Mouse (Mus musculus): Measurements from ENCODE around the gene Alg2. TPM values are rescaled to one million over a fixed set of nuclear protein-coding genes. Genes with fewer than 3 reads are reported as not detected.

Gene Alg2
- polyA plus RNA-seq, 1 experiment from 2014 or later = 48.1 TPM

DNA sequence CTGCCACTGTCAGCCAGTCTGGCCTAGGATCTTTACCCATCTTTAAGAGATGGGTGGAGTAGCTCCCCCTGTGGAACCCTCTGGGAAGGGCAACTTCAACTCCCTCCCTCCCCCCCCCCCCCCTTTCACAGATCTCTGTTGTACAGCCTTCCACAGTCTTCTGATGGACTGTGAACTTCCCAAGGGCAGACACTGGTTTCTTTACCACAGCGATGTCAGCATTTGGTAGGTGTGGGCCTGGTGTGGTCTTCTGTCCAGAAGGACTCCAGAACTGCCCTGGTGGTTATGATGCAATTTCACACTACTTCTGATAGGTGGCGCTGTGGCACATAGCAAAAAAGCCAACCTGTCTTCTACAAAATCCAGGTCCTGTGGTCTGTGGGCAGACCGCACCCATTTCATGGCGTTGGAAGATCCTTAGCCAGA, 28.4 kb upstream of the Alg2 start:
- TF ChIP-seq CTCF (IDR thresholded peaks at IDR 0.05; ENCODE audit: low read depth) = peak; percentile 77
- Histone ChIP-seq H3K27ac (no peak overlapping the region), H3K4me1 (replicated peaks; ENCODE audit: insufficient read depth, low read length) (no peaks in the 10 kb centered on the region), H3K4me2 (ENCODE audit: low read length) (no peak overlapping the region), H3K27me3 (ENCODE audit: insufficient read depth, low read length) (no peaks in the 10 kb centered on the region), H3K9ac (ENCODE audit: low read depth, low read length) (no peak overlapping the region), H3K36me3 (ENCODE audit: insufficient read depth, low read length) (no peaks in the 10 kb centered on the region), H3K4me3 (replicated peaks; ENCODE audit: low read depth, low read length) (no peak overlapping the region), H3K9me3 (replicated peaks; ENCODE audit: low read length) (no peaks in the 10 kb centered on the region)
- 36% methylated on average over 4 of the region's 4 CpGs for WGBS
- ATAC-seq (replicated peaks; ENCODE audit: low FRiP score, low read depth) (0 out of 2 replicates have a peak, but pooled peaks have one; percentile 40), DNase-seq (ENCODE audit: low spot score) (peak; percentile 68)

DNA sequence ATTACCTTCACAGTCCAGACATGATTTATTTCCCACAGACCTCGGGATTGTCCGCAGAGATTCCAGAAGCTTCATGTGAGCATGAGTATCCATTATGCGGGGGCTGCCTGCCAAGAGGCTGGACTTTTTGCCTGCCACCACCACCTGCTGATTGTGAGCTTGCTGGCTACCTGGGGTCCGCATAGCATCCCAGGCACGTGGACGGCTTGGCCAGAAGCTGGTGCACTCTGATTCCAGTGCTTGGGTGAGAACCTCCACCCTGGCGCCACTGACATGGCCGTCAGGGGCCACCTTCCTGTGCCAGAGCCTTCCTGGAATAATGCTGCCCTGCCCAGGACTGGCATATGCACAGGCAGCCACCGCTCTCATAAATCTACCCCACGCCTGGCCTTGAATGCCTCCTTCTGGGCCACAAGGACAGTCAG, 25.0 kb upstream of the Alg2 start:
- Histone ChIP-seq H3K36me3 (ENCODE audit: insufficient read depth, low read length) (no peaks in the 10 kb centered on the region), H3K27me3 (ENCODE audit: insufficient read depth, low read length) (no peaks in the 10 kb centered on the region), H3K27ac (no peak overlapping the region), H3K4me2 (ENCODE audit: low read length) (no peak overlapping the region), H3K4me3 (replicated peaks; ENCODE audit: low read depth, low read length) (no peak overlapping the region), H3K9me3 (replicated peaks; ENCODE audit: low read length) (no peaks in the 10 kb centered on the region), H3K9ac (ENCODE audit: low read depth, low read length) (no peak overlapping the region), H3K4me1 (replicated peaks; ENCODE audit: insufficient read depth, low read length) (no peaks in the 10 kb centered on the region)
- DNase-seq (ENCODE audit: low spot score) (no peak), ATAC-seq (replicated peaks; ENCODE audit: low FRiP score, low read depth) (no peak)
- TF ChIP-seq CTCF (IDR thresholded peaks at IDR 0.05; ENCODE audit: low read depth) = no peak
- 70% methylated on average over 10 of the region's 10 CpGs for WGBS

GRCm38 (mm10) chr4:47497811-47498385, 23.8 kb upstream of the Alg2 start:
- TF ChIP-seq CTCF (IDR thresholded peaks at IDR 0.05; ENCODE audit: low read depth) = no peak
- Histone ChIP-seq H3K9ac (ENCODE audit: low read depth, low read length) (no peak overlapping the region), H3K36me3 (ENCODE audit: insufficient read depth, low read length) (no peaks in the 10 kb centered on the region), H3K4me3 (replicated peaks; ENCODE audit: low read depth, low read length) (no peak overlapping the region), H3K9me3 (replicated peaks; ENCODE audit: low read length) (no peaks in the 10 kb centered on the region), H3K4me2 (ENCODE audit: low read length) (no peak overlapping the region), H3K27me3 (ENCODE audit: insufficient read depth, low read length) (no peaks in the 10 kb centered on the region), H3K27ac (no peak overlapping the region), H3K4me1 (replicated peaks; ENCODE audit: insufficient read depth, low read length) (no peaks in the 10 kb centered on the region)
- no peak for DNase-seq (ENCODE audit: low spot score)
- WGBS = 54% methylated on average over 7 of the region's 7 CpGs
- ATAC-seq (replicated peaks; ENCODE audit: low FRiP score, low read depth) = no peak

DNA sequence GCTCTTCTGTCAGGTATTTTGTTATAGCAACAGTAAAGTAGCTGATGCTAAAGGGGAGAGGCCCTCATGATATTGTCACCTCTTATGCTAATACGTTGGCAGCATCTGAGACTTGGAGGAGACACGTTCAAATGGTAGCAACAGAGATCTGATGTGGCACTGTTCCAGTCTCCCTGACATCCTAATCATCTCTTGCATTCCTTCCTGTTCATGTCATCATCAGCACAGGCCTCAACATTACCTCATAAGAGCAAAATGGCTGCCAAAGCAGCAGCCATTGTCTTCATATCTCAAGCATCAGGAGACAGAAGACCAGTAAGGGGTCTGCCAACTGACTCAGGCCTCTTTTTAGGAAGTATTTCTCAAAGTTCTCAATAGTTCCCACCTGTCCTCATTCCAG, 20.6 kb upstream of the Alg2 start:
- Histone ChIP-seq H3K27ac (no peak overlapping the region), H3K4me2 (ENCODE audit: low read length) (no peak overlapping the region), H3K9ac (ENCODE audit: low read depth, low read length) (no peak overlapping the region), H3K4me3 (replicated peaks; ENCODE audit: low read depth, low read length) (no peak overlapping the region), H3K27me3 (ENCODE audit: insufficient read depth, low read length) (no peaks in the 10 kb centered on the region), H3K4me1 (replicated peaks; ENCODE audit: insufficient read depth, low read length) (no peaks in the 10 kb centered on the region), H3K36me3 (ENCODE audit: insufficient read depth, low read length) (no peaks in the 10 kb centered on the region), H3K9me3 (replicated peaks; ENCODE audit: low read length) (no peaks in the 10 kb centered on the region)
- ATAC-seq (replicated peaks; ENCODE audit: low FRiP score, low read depth) = no peak
- no peak for DNase-seq (ENCODE audit: low spot score)
- no peak for TF ChIP-seq CTCF (IDR thresholded peaks at IDR 0.05; ENCODE audit: low read depth)
- WGBS = 79% methylated on average over 2 of the region's 2 CpGs

DNA sequence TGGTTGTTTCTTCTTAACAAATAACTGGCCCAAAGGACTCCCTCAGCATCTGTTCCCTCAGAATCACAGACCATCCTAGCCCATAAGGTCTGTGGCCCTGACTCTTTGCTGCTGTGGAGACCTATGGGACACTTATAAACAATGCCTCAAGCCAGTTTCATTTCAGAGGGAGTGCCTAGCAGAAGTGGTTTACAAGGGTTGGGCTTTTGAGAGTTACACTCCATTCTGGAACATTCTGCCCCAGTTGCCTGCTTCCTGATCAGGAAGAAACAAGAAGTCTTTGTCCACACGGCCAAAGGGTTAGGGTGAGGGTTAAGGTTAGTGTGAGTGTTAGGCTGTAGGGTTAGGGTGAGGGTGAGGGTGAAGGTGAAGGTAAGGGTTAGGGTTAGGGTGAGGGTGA, 20.0 kb upstream of the Alg2 start:
- no peaks in the 10 kb centered on the region for H3K36me3 ChIP-seq (ENCODE audit: insufficient read depth, low read length)
- no peak overlapping the region for H3K4me3 ChIP-seq (replicated peaks; ENCODE audit: low read depth, low read length)
- no peak for DNase-seq (ENCODE audit: low spot score)
- TF ChIP-seq CTCF (IDR thresholded peaks at IDR 0.05; ENCODE audit: low read depth) = no peak
- no peak overlapping the region for H3K4me2 ChIP-seq (ENCODE audit: low read length)
- no peaks in the 10 kb centered on the region for H3K9me3 ChIP-seq (replicated peaks; ENCODE audit: low read length)
- ATAC-seq (replicated peaks; ENCODE audit: low FRiP score, low read depth) = no peak
- 82% methylated on average over 1 of the region's 1 CpGs for WGBS
- H3K27me3 ChIP-seq (ENCODE audit: insufficient read depth, low read length) = no peaks in the 10 kb centered on the region
- H3K4me1 ChIP-seq (replicated peaks; ENCODE audit: insufficient read depth, low read length) = no peaks in the 10 kb centered on the region
- H3K27ac ChIP-seq = no peak overlapping the region
- H3K9ac ChIP-seq (ENCODE audit: low read depth, low read length) = no peak overlapping the region

DNA sequence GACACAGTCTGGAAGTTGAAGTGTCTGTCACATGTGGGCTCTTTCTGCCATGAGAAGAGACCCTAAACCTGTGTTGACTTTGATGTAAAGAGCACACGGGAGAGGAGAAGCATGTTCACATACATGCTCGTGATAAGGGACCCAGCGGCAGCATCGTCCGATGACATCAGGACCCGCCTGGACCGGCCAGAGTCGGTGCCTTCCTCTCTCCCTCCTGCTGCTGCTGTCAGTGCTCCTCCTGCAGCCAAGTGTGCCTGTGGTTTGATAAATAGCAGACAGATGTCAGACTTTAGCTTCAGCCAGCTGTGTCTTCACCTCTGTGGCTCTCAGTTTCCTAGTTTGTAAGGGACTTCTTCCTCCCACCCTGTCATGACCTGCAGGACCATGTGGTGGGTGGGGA, 19.3 kb upstream of the Alg2 start:
- Histone ChIP-seq H3K4me1 (replicated peaks; ENCODE audit: insufficient read depth, low read length) (no peaks in the 10 kb centered on the region), H3K27ac (no peak overlapping the region), H3K27me3 (ENCODE audit: insufficient read depth, low read length) (no peaks in the 10 kb centered on the region), H3K4me3 (replicated peaks; ENCODE audit: low read depth, low read length) (no peak overlapping the region), H3K4me2 (ENCODE audit: low read length) (no peak overlapping the region), H3K9me3 (replicated peaks; ENCODE audit: low read length) (no peaks in the 10 kb centered on the region), H3K36me3 (ENCODE audit: insufficient read depth, low read length) (no peaks in the 10 kb centered on the region), H3K9ac (ENCODE audit: low read depth, low read length) (no peak overlapping the region)
- DNase-seq (ENCODE audit: low spot score) = no peak
- ATAC-seq (replicated peaks; ENCODE audit: low FRiP score, low read depth) = no peak
- no peak for TF ChIP-seq CTCF (IDR thresholded peaks at IDR 0.05; ENCODE audit: low read depth)
- 75% methylated on average over 8 of the region's 8 CpGs for WGBS

Measured in kidney, postnatal 0 days (tissue).